Comparison of ENCODE assay signal across 8 mouse cellular contexts in genomic region chr2:136921003-136921408, GRCm38 (mm10). TPM values are rescaled to one million over a fixed set of nuclear protein-coding genes. Genes with fewer than 3 reads are reported as not detected.
DNase-seq lines count a peak whose midpoint lies in the region; ATAC-seq and TF ChIP-seq lines count a peak whose summit lies in the region.

No protein-coding gene starts in this region.

- peak; percentile 79; the same call in 1 of the 2 replicates for TF ChIP-seq EP300 in liver, postnatal 0 days (IDR thresholded peaks at IDR 0.05; ENCODE audit: low read depth)

- no peaks in the 10 kb centered on the region for H3K9me3 ChIP-seq in kidney, embryonic 15.5 days (replicated peaks)
- no peaks in the 10 kb centered on the region for H3K9me3 ChIP-seq in heart, embryonic 11.5 days (replicated peaks; ENCODE audit: control insufficient read depth, low read length)
- H3K9me3 ChIP-seq in liver, postnatal 0 days (ENCODE audit: low read length): no peaks in the 10 kb centered on the region

- H3K4me2 ChIP-seq in kidney, embryonic 15.5 days: no peak overlapping the region
- no peak overlapping the region; the same call in 1 of the 2 replicates for H3K4me2 ChIP-seq in heart, embryonic 11.5 days
- no peak overlapping the region for H3K4me2 ChIP-seq in liver, postnatal 0 days (ENCODE audit: low read depth, low read length)

- WGBS in kidney, embryonic 15.5 days: 56% methylated on average over 4 of the region's 4 CpGs
- WGBS in heart, embryonic 11.5 days (ENCODE audit: insufficient replicate concordance): 53% methylated on average over 4 of the region's 4 CpGs
- WGBS in liver, postnatal 0 days (ENCODE audit: insufficient replicate concordance): 35% methylated on average over 4 of the region's 4 CpGs

- no peaks in the 10 kb centered on the region for H3K36me3 ChIP-seq in kidney, embryonic 15.5 days
- H3K36me3 ChIP-seq in heart, embryonic 11.5 days (ENCODE audit: control insufficient read depth, insufficient read depth, low read length): no peaks in the 10 kb centered on the region
- no peaks in the 10 kb centered on the region for H3K36me3 ChIP-seq in liver, postnatal 0 days (replicated peaks; ENCODE audit: insufficient read depth, low read length)

- no peak overlapping the region for H3K9ac ChIP-seq in kidney, embryonic 15.5 days
- H3K9ac ChIP-seq in heart, embryonic 11.5 days (ENCODE audit: low read depth, low read length): no peak overlapping the region
- H3K9ac ChIP-seq in liver, postnatal 0 days (replicated peaks): no peak overlapping the region

- DNase-seq in kidney, adult 11 months: no peak
- DNase-seq in 3T3-L1 (ENCODE audit: low read depth, low spot score) (peak; percentile 92), MN1 (ENCODE audit: low spot score) (peak; percentile 45)
- peak; percentile 19 for DNase-seq in liver, postnatal 0 days
- DNase-seq in ovary, postnatal 14 days (ENCODE audit: low spot score): no peak

- peak; percentile 52; the same call in 1 of the 2 replicates for ATAC-seq in kidney, embryonic 15.5 days (replicated peaks; ENCODE audit: low FRiP score)
- ATAC-seq in heart, embryonic 11.5 days (replicated peaks; ENCODE audit: insufficient number of reproducible peaks, low FRiP score, low TSS enrichment): peak; percentile 93; the same call in 1 of the 2 replicates
- peak; percentile 95 for ATAC-seq in liver, postnatal 0 days
- no peak for ATAC-seq in activated CD4-positive, CD25-positive, alpha-beta regulatory T cell, adult 4 months

- peaks cover 12% of the 10 kb centered on the region; the same call in 1 of the 2 replicates for H3K4me1 ChIP-seq in kidney, embryonic 15.5 days
- H3K4me1 ChIP-seq in heart, embryonic 11.5 days (ENCODE audit: control insufficient read depth, insufficient read depth, low read length): peaks cover 6% of the 10 kb centered on the region; the same call in 1 of the 2 replicates
- no peaks in the 10 kb centered on the region for H3K4me1 ChIP-seq in liver, postnatal 0 days (ENCODE audit: insufficient read depth)

- no peaks in the 10 kb centered on the region for H3K27me3 ChIP-seq in kidney, embryonic 15.5 days
- H3K27me3 ChIP-seq in heart, embryonic 11.5 days (ENCODE audit: control insufficient read depth, insufficient read depth, low read length): no peaks in the 10 kb centered on the region
- H3K27me3 ChIP-seq in liver, postnatal 0 days (ENCODE audit: insufficient read depth, low read length): no peaks in the 10 kb centered on the region

- no peak overlapping the region for H3K27ac ChIP-seq in kidney, embryonic 15.5 days
- no peak overlapping the region for H3K27ac ChIP-seq in heart, embryonic 11.5 days (ENCODE audit: low read depth, low read length)
- peak overlapping the region; percentile 66; the same call in 1 of the 2 replicates for H3K27ac ChIP-seq in liver, postnatal 0 days (ENCODE audit: low read depth)

- no peak for TF ChIP-seq CTCF in liver, postnatal 0 days (IDR thresholded peaks at IDR 0.05; ENCODE audit: low read depth)

- no peak overlapping the region for H3K4me3 ChIP-seq in kidney, embryonic 15.5 days (replicated peaks)
- no peak overlapping the region for H3K4me3 ChIP-seq in heart, embryonic 11.5 days (ENCODE audit: low read depth, low read length)
- no peak overlapping the region for H3K4me3 ChIP-seq in liver, postnatal 0 days (ENCODE audit: low read depth, low read length)

RNA-seq across cellular contexts. Expression of gene AL731706.1, which starts 29.8 kb away (rescaled TPM):
- 30.7 and 38.3 TPM in 2 replicates for polyA plus RNA-seq in kidney, embryonic 15.5 days (2015; fragmentation: Nextera tagmentation; extraction: Ambion mirVana)
- 44.0 and 45.4 TPM in 2 replicates for polyA plus RNA-seq in heart, embryonic 11.5 days (2014; fragmentation: Nextera tagmentation; extraction: Ambion mirVana)
- polyA plus RNA-seq in liver, postnatal 0 days (2015; fragmentation: Nextera tagmentation; extraction: Ambion mirVana): 22.2 and 24.4 TPM in 2 replicates
- polyA plus RNA-seq in activated CD4-positive, CD25-positive, alpha-beta regulatory T cell, adult 4 months (2017; shearing (Covaris generic)): 10 to 100 TPM; 13.5 to 15.4 TPM

RNA-seq across cellular contexts. Expression of gene Mkks, which starts 29.8 kb away (rescaled TPM):
- 14.0 and 14.1 TPM in 2 replicates for polyA plus RNA-seq in kidney, embryonic 15.5 days (2015; fragmentation: Nextera tagmentation; extraction: Ambion mirVana)
- 17.6 and 20.8 TPM in 2 replicates for polyA plus RNA-seq in heart, embryonic 11.5 days (2014; fragmentation: Nextera tagmentation; extraction: Ambion mirVana)
- 5.0 and 6.5 TPM in 2 replicates for polyA plus RNA-seq in liver, postnatal 0 days (2015; fragmentation: Nextera tagmentation; extraction: Ambion mirVana)
- polyA plus RNA-seq in activated CD4-positive, CD25-positive, alpha-beta regulatory T cell, adult 4 months (2017; shearing (Covaris generic)): 10 to 100 TPM; 16.7 to 19.8 TPM

RNA-seq across cellular contexts. Expression of gene Slx4ip, which starts 30.0 kb away (rescaled TPM):
- 7.5 and 8.3 TPM in 2 replicates for polyA plus RNA-seq in kidney, embryonic 15.5 days (2015; fragmentation: Nextera tagmentation; extraction: Ambion mirVana)
- 4.6 and 5.9 TPM in 2 replicates for polyA plus RNA-seq in heart, embryonic 11.5 days (2014; fragmentation: Nextera tagmentation; extraction: Ambion mirVana)
- polyA plus RNA-seq in liver, postnatal 0 days (2015; fragmentation: Nextera tagmentation; extraction: Ambion mirVana): 1.1 and 1.7 TPM in 2 replicates
- polyA plus RNA-seq in activated CD4-positive, CD25-positive, alpha-beta regulatory T cell, adult 4 months (2017; shearing (Covaris generic)): 1 to 10 TPM; 4.4 to 5.0 TPM

RNA-seq across cellular contexts. Expression of gene AL731706.2, which starts 35.5 kb away (rescaled TPM):
- polyA plus RNA-seq in kidney, embryonic 15.5 days (2015; fragmentation: Nextera tagmentation; extraction: Ambion mirVana): 37.8 and 55.1 TPM in 2 replicates
- polyA plus RNA-seq in heart, embryonic 11.5 days (2014; fragmentation: Nextera tagmentation; extraction: Ambion mirVana): 19.3 and 51.3 TPM in 2 replicates
- 23.8 and 24.4 TPM in 2 replicates for polyA plus RNA-seq in liver, postnatal 0 days (2015; fragmentation: Nextera tagmentation; extraction: Ambion mirVana)
- polyA plus RNA-seq in activated CD4-positive, CD25-positive, alpha-beta regulatory T cell, adult 4 months (2017; shearing (Covaris generic)): 10 to 100 TPM in 1 of 2 experiments, not detected in 1; 26.6 TPM

Comparison
In these comparisons a context has a peak if more than half of its experiments do, and no peak if none do; other contexts are left out.
1. DNase-seq: peak in 3T3-L1 (single experiment), MN1 (single experiment) and liver, postnatal 0 days (single experiment); none in kidney, adult 11 months (single experiment) and ovary, postnatal 14 days (single experiment).